In the genomic region with DNA sequence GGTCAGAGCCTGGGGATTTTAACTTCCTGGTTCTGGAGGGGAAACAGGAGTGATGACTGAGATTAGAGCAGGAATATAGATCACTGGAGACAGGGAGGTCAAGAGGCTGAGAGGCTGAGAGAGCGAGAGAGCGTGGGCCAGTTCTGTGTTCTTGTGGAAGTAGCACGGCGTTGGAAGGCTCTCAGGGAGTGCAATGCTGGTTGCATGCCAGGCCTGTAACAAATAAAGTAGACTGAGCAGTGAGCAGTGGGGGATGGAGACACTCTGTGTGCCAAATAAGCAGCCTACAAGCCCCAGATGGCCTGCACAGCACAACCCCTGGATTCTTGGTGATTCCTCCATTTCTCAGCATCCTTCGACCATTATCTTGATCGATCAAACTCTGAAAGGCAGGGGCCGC, we compare ENCODE assay signal across 9 mouse cellular contexts.
DNase-seq lines count a peak whose midpoint lies in the region; ATAC-seq lines count a peak whose summit lies in the region.
"Had no signal": no experiment of that assay in that cellular context is flagged by ENCODE, and none has a peak within 500 bp of the region (broad histone marks: within the 10 kb centered on the region; RNA-seq: fewer than 3 reads in every experiment).

No protein-coding gene starts in this region.

- no peak overlapping the region for H3K4me3 ChIP-seq in embryonic facial prominence, embryonic 11.5 days (ENCODE audit: low read depth, low read length)
- no peak overlapping the region for H3K4me3 ChIP-seq in heart, embryonic 12.5 days
- H3K4me3 ChIP-seq in lung, embryonic 16.5 days (ENCODE audit: low read length): no peak overlapping the region

- H3K36me3 ChIP-seq in embryonic facial prominence, embryonic 11.5 days (replicated peaks; ENCODE audit: control insufficient read depth, insufficient read depth, low read depth, low read length): no peaks in the 10 kb centered on the region
- no peaks in the 10 kb centered on the region for H3K36me3 ChIP-seq in heart, embryonic 12.5 days
- H3K36me3 ChIP-seq in lung, embryonic 16.5 days (ENCODE audit: control insufficient read depth, insufficient read depth, low read length): no peaks in the 10 kb centered on the region

- H3K27me3 ChIP-seq in embryonic facial prominence, embryonic 11.5 days (ENCODE audit: control insufficient read depth, insufficient read depth, low read length): no peaks in the 10 kb centered on the region
- no peaks in the 10 kb centered on the region for H3K27me3 ChIP-seq in heart, embryonic 12.5 days (replicated peaks)
- no peaks in the 10 kb centered on the region for H3K27me3 ChIP-seq in lung, embryonic 16.5 days (ENCODE audit: control insufficient read depth, insufficient read depth, low read depth, low read length)
- H3K27me3 ChIP-seq: Patski had no signal

- WGBS in embryonic facial prominence, embryonic 11.5 days: 60% methylated on average over 7 of the region's 7 CpGs
- WGBS in heart, embryonic 12.5 days: 38% methylated on average over 7 of the region's 7 CpGs
- 30% methylated on average over 7 of the region's 7 CpGs for WGBS in lung, embryonic 16.5 days

- no peak for ATAC-seq in embryonic facial prominence, embryonic 11.5 days (replicated peaks; ENCODE audit: insufficient number of reproducible peaks, low FRiP score, low TSS enrichment, low read depth)
- ATAC-seq in heart, embryonic 12.5 days (ENCODE audit: insufficient number of reproducible peaks, low FRiP score): peak; percentile 53
- ATAC-seq in lung, embryonic 16.5 days (ENCODE audit: low read depth): peak; percentile 90
- ATAC-seq: Patski had no signal

- no peaks in the 10 kb centered on the region for H3K4me1 ChIP-seq in embryonic facial prominence, embryonic 11.5 days (ENCODE audit: control insufficient read depth, insufficient read depth, low read length)
- H3K4me1 ChIP-seq in heart, embryonic 12.5 days (replicated peaks): peaks cover 50% of the 10 kb centered on the region
- H3K4me1 ChIP-seq in lung, embryonic 16.5 days (replicated peaks; ENCODE audit: control insufficient read depth, insufficient read depth, low read length): peaks cover 31% of the 10 kb centered on the region

- no peaks in the 10 kb centered on the region for H3K9me3 ChIP-seq in embryonic facial prominence, embryonic 11.5 days (replicated peaks; ENCODE audit: control insufficient read depth, low read length)
- no peaks in the 10 kb centered on the region for H3K9me3 ChIP-seq in heart, embryonic 12.5 days (replicated peaks)
- no peaks in the 10 kb centered on the region for H3K9me3 ChIP-seq in lung, embryonic 16.5 days (ENCODE audit: control insufficient read depth, low read length)

- no peak overlapping the region for H3K4me2 ChIP-seq in embryonic facial prominence, embryonic 11.5 days (ENCODE audit: low read depth, low read length)
- H3K4me2 ChIP-seq in heart, embryonic 12.5 days: no peak overlapping the region
- 0 out of 2 replicates have a peak overlapping the region, but pooled peaks have one; percentile 16 for H3K4me2 ChIP-seq in lung, embryonic 16.5 days (ENCODE audit: low read depth, low read length)

- peak; percentile 66 for DNase-seq in right cerebral cortex, adult 18-20 months
- no peak for DNase-seq in right cerebral cortex, postnatal 25 days
- DNase-seq in embryonic facial prominence, embryonic 11.5 days (ENCODE audit: low spot score): peak; percentile 49
- peak; percentile 75 for DNase-seq in kidney, postnatal 10 days
- DNase-seq in skeletal muscle tissue, adult 2 months (ENCODE audit: low read depth, low spot score): peak; percentile 70
- no peak for DNase-seq in spleen, postnatal 14 days (ENCODE audit: low spot score in 2 of 2)

- H3K27ac ChIP-seq in embryonic facial prominence, embryonic 11.5 days (replicated peaks; ENCODE audit: low read depth, low read length): no peak overlapping the region
- peak overlapping the region; percentile 69 for H3K27ac ChIP-seq in heart, embryonic 12.5 days (ENCODE audit: poor library complexity, severe bottlenecking)
- peak overlapping the region; percentile 80 for H3K27ac ChIP-seq in lung, embryonic 16.5 days (ENCODE audit: low read length)

- no peak overlapping the region for H3K9ac ChIP-seq in embryonic facial prominence, embryonic 11.5 days (replicated peaks; ENCODE audit: low read length)
- peak overlapping the region; percentile 13; the same call in 1 of the 2 replicates for H3K9ac ChIP-seq in heart, embryonic 12.5 days
- no peak overlapping the region for H3K9ac ChIP-seq in lung, embryonic 16.5 days (ENCODE audit: low read length)

Comparison
In these comparisons a context has a peak if more than half of its experiments do, and no peak if none do; other contexts are left out.
1. DNase-seq: peak in right cerebral cortex, adult 18-20 months (single experiment), embryonic facial prominence, embryonic 11.5 days (single experiment), kidney, postnatal 10 days (single experiment) and skeletal muscle tissue, adult 2 months (single experiment); none in right cerebral cortex, postnatal 25 days (single experiment) and spleen, postnatal 14 days (0 of 2).